Mouse (Mus musculus) kidney, postnatal 36 days (tissue): ENCODE measurements around the gene Negr1.
A peak's percentile ranks its signal among the peaks of the same experiment; 100 is the strongest.

ENCODE experiments used
- DNase-seq, 2 experiments: peaks; one replicate each; pipeline ENCODE4 v3.0.0; 2021 to 2022; ENCODE audit warnings: mixed read lengths in 2 of 2

The Negr1 gene

DNA sequence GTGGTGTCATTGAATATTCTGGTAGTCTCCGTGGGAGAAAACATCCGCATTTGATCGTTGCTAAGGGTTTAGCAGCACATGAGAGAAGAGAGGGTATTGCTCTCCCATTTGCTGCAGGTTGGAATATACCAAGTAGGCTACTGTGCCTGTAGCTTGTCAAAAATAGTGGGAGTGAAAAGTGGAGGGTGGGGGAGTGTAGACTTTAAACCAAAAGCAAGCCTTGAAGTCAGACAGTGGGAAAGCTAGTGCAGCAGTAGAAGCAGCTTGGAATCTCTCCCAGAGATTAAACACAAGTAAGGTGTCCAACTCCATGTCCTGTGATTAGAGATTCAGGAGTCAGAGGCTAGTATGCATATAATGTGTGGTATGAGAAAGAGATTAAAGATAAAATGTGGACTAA is 248.2 kb downstream of the Negr1 start:
- DNase-seq = no peak

DNA sequence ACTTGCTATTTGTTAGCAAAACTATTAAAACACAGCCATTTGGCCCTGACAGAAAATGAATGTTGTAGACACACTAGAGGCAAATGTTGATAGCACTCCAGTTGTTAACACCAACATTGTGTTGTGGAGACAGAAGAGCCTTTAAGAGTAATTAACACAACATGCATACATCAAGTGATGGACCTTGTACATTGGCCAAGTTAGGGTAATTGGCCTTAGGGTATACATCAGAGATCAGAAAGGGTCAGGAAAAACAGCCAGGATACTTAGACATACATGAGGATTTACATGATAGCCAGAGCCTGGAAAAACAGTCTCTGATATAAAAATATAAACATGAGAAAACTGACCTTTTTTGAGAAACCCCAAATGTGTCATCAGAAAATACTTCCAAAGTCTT is 255.3 kb downstream of the Negr1 start:
- no peak for DNase-seq

DNA sequence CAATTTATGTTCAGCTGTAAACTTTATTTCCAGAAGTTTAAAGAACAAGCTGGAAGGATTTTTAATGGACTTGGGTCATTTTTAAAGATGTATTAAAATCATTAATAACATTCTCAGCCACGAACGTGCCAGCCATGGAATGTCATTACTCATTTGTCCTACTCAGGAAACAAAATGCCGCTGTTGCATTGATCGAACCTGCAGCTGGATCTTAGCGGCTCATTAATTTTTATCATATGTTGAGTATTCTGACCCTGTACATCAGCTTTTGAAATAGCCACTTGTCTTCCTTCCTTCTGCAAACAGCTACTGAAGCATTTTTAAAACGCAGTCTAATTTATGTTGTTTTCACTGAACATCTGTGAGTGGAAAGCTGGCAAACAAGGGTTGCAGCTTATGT is 255.9 kb downstream of the Negr1 start:
- DNase-seq = no peak

DNA sequence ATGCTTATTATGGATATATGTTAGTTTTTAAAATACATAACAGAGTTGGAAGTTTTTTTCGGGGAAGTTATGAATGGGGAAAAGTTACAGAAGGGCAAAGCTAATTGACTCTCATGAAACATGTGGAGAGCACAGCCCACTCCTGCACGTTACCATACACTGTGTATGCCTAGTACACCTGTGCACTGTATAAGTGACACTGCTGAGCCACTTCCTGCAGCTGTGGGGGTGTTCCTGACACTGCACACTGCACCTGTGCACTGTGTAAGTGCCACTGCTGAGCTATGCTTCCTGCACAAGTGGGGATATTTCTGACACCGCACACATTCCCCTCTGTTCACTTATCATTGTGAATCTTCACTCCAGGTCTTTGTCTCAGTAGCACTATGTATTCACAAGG is 261.4 kb downstream of the Negr1 start:
- no peak for DNase-seq

DNA sequence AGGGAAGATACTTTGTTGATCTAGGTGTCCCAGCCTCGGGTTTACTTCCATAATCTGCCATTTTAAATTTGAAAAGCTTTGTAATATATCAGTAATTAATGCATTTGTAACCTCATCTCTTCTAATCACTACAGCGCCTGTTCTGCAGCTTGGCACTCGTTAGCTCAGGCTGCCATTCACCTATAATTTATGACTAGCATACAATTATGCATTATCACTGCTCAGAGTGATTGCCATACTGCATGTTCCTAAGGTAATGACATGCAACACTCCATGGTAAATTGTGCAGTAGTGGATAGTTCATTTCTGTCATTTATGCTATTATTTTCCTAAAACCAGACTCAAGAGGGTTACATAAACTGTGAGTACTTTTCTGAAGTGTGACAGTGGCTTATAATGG is 272.3 kb downstream of the Negr1 start:
- DNase-seq = no peak

DNA sequence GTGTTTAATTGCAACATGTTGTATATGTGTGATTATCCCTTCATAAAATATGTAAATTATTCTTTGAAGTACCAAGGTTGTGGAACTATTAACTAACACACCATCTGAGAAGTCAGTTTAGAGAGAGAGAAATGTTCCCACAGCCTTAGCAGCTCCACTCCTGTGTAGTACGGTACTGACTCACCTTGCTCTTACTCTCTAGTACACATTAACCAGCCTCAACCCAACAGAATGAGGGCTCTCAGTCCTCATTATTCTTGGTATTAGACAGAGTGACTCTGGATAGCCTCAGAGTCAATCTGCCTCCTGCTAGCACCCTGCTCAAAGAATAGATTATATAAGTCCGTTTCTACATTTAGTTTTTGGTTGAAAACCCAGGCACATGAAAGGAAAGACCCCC is 277.0 kb downstream of the Negr1 start:
- peak in 1 of 2 experiments; percentile 23 for DNase-seq

DNA sequence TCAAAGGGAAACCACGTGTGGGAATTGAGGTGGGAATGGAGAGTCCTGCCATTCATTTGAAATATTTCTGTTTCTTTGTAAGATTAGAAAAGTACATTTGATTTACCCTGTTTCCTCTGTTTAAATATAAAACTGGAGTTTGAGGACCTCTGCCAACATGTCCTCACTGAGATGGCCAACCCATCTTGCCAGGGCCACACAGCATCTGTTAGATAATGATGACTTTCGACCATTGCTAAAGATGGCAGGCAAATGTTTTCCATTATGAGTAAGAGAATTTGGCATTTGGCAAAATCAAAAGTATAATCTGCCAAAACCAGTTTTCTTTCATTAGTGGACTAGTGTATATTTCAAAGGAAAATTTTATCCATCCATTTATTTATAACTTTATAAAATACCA is 286.8 kb downstream of the Negr1 start:
- DNase-seq = no peak

DNA sequence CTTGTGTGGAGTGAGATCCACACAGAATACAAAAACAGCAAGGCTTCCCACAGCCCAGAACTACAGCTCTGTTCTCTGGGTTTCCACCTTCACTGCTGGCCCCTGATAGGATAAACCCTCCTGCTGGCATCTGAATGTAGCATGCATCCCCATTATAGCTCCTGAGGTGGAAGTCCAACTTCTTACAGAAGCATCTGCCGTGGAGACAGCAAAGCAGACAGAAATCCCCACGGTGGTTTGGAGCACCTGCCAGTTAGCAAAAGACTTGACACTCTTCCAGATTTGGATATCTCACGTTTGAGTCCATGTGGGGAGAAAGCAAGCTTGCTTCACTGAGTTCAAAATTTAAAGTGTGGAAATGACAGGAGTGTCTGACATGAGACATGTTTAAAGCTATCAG is 290.3 kb downstream of the Negr1 start:
- DNase-seq = no peak

DNA sequence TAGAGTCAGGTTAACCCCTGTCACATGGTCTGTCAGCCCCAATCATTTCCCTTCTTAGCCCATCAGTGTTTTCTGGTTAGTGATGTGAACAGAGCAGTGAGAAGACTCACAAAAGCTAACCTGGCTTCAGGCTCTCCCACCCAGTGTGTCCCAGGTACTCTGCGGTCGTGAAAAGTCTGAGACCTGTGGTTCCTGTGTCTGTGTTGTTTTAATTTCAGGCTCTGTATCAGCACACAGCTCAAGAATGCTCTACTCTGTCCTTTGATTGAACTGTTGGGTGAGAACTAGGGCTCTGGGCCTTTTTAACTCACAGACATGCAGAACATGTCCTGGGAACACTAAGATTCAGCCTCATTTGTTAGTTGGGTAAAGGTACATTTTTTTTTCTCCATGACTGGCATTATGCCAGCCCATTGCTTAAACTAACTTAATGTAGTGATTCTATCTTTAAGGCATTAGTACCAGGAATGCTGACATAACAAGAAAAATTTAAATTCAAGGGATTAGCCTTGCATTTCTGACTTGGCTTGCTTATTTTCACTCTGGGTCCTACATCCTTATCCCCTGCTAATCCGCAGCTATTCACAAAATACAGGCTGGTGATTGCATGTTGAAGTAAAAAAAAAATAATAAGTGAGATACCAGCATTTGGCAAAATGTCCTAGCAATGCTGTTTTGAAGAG is 308.8 kb downstream of the Negr1 start:
- DNase-seq = no peak

DNA sequence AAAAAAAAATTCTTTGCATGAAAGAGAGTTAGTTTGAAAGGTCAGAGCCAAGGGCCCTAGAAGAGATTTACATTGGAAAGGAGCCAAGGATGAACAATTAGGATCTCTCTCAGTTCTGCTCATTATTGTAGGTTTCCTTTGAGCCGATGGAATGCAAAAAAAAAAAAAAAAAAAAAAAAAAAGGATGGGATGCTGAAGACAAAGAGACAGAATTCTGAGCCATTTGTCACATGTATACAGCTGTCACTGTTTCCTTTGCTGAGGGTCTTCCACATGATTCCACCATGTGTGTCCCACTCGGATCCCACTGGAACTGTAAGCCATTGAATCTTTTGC is 309.3 kb downstream of the Negr1 start:
- DNase-seq = no peak

DNA sequence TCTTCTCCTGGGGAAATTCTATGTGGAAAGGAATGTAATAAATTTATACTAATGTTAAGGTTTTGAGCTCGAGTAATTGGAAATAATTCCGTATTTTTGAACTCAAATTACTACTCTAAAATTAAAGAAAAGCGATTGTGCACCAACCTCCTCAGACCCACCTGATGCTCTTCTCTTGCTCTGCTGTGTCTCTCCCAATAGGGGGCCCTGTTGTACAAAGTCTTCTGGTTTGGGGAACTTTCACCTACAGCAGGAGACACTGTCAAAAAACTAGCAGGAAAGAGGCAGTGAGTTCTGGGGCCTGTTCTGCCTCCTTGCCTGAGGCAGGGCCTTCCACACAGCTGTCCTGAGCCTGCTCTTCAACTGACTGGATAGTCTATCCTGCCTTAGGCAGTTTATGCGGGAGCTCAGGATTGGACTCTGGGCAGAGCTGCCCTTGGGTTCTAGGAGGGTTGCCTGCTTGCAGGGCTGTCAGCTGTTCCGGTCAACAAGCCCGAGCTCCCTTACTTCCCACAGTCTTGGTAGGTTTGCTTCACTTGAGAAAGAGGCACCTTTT is 310.1 kb downstream of the Negr1 start:
- peak in 1 of 2 experiments; percentile 6 for DNase-seq

DNA sequence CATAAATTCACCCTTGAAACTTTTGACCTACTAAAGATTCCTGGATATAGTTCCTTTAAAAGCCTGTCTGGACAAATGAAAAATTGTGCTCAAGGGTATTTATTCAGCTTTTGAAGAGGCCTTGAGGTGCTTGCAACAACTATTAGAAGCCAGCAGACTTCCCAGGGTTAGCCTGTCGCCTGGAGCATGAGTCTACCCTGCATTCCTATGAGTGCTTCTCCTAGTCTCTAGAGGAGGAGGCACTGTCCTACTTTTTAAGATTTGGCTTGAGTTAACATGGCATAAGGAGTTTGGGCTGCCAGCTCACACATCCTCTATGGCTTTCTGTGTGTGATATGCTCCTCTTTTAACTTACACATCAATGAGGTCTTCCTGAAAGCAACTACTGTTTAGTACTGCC is 315.0 kb downstream of the Negr1 start:
- no peak for DNase-seq

DNA sequence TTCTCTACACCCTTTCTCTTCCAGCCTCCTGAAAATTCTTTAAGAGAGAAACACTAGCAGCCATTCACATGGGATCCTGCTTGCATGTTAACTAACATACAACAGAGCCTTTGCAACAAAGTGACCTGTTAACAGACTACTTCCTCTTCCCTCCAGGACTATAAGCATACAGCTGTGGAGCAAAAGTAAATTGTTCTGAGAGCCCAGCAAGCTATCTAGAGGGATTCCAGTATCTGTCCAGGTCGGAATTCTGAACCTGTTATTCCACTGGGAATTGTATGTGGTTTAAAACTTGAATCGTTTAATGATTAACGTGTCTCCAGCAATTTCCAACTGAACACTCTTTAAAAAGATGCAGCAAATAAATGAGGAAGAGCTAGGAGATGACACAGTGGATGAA is 320.5 kb downstream of the Negr1 start:
- DNase-seq = peak in 1 of 2 experiments; percentile 30

DNA sequence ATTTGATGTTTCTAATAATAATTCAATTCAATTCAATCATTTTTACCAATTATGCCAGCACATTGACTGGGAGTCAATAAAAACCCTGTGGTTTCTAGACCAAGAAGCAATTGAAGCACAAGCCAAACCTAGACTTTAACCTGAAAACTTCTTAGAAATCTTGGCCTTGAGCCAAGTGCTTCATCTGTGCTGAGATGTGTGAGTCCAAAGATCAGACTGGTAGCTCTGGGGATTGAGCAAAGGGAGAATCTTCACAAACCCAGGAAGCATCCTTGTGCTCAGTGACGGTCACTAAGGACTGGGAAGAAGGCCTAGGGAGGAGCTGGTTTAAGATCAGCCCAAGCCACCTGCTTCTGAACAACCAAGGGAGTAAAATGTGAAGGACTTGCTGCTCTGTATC is 322.3 kb downstream of the Negr1 start:
- peak; percentile 34 to 78 for DNase-seq

DNA sequence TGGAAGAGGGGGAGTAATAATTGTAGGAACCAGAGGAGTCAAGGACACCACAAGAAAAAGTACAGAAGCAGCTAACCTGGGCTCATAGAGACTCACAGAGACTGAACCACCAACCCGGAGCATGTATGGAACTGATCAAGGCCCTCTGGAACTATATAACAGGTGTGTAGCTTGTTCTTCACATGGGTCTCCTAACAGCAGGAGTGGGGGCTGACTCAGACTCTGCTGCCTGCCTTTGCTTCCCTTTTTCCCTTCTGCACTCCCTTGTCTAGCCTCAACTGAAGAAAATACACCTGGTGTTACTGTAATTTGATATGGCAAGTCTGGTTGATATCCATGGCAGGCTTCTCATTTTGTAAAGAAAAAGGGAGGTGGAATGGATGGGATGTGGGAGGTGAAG is 324.1 kb downstream of the Negr1 start:
- no peak for DNase-seq

DNA sequence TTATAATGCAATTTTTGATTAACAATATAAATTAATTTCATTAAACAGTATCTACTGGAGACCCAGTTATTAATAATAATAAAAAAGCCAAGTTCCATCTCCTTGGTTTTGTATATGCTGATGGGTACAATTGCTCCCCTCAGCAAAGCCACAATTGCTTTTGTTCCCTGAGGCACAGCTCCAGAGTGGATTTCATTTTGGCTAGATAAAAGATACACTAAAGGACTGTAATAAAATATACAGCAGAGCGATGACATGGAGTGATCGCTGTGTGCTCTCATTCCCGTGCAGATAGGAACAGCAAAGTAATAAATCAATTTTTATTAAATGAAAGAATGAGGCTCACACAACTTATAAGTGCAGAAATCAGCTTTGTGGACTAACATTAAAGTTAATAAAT is 325.3 kb downstream of the Negr1 start:
- no peak for DNase-seq

DNA sequence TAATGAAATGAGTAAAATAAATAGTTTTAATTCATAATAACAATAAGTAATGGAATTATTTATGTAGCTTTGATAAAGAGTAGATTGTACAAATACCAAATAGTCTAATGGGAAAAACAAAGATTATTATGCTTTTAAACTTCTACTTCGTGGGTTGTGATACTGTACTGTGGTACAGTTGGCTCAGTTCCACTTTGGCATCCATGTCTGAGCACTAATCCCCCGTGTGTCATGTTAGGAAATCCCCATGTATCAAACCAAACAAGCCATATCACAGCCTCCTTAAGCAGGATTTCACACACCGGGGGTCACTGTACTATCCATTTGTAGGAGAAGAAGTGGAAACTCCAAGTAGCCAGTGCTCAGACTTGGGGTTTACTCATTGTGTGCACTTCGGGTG is 329.4 kb downstream of the Negr1 start:
- no peak for DNase-seq

DNA sequence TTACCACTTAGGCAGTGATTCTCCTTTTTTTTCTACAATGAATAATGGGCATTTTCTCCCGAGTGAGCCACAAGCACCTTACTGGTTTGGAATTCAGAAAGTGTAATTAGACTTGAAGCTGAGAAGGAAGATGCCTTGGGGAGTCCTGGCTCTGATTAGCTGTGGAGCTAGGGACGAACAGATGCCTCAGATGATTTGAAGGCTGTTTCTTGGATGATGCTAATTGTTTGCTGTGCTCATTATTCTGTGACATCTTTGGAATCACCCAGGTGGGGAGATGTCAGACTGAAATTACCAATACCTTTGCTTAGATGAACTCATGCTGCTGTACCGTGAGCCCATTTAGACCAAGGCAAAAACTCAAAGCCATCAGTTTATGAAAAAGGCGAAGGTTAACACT is 333.7 kb downstream of the Negr1 start:
- no peak for DNase-seq

DNA sequence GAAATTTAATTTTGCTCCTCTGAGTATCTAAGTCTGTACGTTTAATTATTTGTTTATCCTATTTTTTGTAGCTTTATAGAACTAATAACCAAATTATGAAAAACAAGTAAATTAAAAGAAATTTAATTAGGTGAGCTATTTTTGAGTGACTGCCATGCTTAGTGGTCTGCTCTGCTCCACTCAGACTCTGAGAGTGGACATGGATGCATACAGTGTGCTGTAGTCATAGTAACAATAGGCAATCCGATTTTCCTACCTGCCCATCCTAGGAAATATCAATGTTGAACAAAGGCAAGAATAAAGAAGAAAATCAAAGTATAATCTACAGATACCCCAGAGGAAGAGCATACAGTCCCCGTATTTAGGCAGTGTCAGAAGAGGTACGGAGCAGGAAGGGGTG is 334.5 kb downstream of the Negr1 start:
- no peak for DNase-seq

DNA sequence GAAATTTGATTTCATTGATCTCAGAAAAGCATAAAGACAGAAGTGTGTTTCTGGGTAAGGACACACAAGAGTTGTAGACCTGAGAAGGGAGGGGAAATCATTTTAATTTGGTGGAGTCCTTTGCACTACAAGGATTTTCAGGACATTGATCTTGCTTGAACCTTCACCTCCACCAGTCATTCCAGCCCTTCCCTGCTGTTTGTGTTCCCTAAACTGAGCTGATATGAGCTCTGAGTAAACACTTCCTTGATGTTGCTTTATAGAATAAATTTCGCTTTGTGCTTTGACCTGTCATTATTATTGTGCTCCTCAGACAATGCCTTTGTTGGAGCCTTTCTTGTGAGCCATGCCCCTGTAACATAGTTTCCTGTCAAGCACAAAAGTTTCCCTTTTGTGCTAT is 335.0 kb downstream of the Negr1 start:
- DNase-seq = no peak

DNA sequence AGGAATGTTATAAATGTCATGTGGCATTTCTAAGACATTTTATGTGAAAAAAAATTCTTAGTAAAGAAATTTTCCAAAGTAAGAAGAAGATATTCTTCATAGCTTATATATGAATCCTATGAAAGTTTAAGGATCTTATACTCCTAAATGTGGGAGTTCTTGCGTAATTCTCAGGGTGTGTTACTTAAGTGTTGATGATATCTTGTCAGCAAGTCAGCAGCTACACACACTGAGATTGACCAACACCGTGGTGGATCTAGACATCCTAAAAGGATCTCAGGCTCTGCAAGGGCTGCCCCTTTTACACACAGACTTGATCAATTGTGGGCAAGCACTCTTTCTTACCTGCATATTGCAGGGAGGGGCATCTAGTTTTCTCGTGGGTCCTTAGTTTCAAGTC is 339.5 kb downstream of the Negr1 start:
- DNase-seq = no peak

DNA sequence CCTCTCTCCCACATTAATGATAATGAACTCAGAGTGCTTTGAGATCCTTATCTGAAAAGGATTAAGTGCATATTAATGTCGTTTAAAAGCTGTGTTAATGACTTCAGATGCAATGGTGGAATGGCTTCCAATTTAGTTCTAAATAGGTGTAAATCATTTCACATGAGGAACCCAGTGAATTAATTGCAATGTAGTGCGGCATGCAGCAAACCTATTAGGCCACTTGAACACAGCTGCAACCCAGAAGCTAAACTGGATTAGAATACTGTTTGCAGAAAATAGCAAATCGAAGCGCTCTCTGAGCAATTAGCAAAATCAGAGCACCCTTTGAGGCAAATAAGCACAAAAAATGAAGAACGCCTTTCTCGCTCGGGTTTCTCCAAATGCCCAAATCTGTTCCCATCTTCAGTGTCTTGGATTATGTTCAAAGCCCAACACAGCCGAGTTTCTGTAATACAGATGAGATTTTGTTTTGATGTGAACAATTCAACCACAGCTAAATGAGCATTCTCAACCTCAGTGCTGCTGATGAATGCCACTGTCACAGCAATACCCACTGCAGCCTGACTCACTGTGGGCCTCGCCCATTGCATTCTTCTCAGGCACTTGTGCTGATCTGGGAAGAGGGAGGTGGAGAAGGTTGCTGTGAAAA is 342.5 kb downstream of the Negr1 start:
- no peak for DNase-seq

DNA sequence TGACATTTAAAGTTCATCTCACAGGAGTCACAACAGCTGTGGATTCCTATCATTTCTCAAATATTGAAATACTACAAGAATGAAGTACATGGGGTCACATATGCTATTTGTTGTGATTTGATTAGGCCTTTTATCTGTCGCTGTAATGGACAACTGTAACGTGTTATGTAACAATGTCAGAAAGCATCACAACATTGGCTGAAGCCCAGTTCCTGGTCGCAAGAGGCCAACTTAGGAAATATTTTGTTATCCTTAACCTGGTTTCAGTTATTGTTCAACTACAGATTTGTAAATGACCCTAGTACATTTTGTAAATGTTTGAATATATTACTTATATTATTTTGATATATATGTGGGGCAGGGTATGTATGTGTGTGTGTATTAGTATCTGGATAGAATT is 351.2 kb downstream of the Negr1 start:
- DNase-seq = peak; percentile 23 to 45

DNA sequence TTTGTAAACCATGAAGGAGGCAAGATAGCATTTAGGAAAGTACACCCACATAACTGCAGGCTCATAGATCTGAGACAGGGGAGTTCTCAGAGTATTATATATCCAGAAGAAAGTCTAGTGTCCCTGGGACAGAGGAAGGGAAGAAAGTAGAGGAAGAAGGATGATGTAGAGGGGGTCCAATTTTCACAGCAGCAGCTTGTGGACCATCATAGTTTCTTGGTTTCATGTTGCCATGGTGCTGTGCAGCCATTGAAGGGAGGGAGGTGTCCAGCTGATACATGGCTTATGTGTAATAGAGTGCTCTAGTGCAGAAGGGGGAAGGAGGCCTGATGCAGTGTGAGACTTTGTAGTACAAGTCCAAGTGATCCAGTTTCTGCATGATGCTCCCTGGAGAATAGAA is 359.8 kb downstream of the Negr1 start:
- no peak for DNase-seq

DNA sequence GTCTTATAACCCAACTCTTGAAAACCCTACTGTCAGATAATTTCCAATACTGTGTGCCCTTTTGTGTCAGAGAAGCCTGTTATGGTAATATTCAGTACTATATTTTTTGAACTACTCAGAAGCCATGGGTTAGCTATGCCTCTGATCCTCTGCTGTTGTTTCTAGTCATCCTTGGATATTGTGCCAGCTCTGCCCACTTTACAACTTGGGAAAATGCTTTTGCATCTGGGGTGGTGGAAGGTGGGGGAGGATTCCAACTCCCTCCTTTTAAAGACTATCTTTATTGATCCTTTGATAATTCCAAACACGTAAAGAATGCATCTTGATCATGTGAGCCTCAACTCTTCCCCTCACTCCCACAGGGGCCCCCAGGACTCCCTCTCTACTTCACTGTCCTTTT is 361.6 kb downstream of the Negr1 start:
- DNase-seq = no peak
